Mouse (Mus musculus): Measurements from ENCODE around the gene A230050P20Rik. TPM values are rescaled to one million over a fixed set of nuclear protein-coding genes. Genes with fewer than 3 reads are reported as not detected.

A230050P20Rik gene
- polyA plus RNA-seq, 1 experiment = 4.6 TPM

- Histone ChIP-seq H3ac (ENCODE audit: control insufficient read depth, insufficient read length) (no peak overlapping the region), H3K4me2 (ENCODE audit: low read depth) (no peak overlapping the region), H3K79me2 (ENCODE audit: control insufficient read depth, insufficient read depth) (no peaks in the 10 kb centered on the region), H3K4me3 (no peak overlapping the region), H3K27me3 (ENCODE audit: control insufficient read depth, insufficient read depth, insufficient read length) (no peaks in the 10 kb centered on the region), H3K36me3 (ENCODE audit: control insufficient read depth, insufficient read depth) (no peaks in the 10 kb centered on the region)
- TF ChIP-seq MYOD1 (IDR thresholded peaks at IDR 0.05; ENCODE audit: control insufficient read depth in 1 of 3, insufficient read length in 2 of 3, low read depth in 2 of 3) = no peak
- TF ChIP-seq POLR2AphosphoS2 (IDR thresholded peaks at IDR 0.05; ENCODE audit: insufficient read length, low read depth) = peak; percentile 4
Observed at GRCm38 (mm10) chr9:20872991-20873390, 4.5 kb downstream of the A230050P20Rik start.

- no peak overlapping the region for H3K4me3 ChIP-seq
- TF ChIP-seq USF1 (IDR thresholded peaks at IDR 0.05; ENCODE audit: low read depth) (no peak), TCF3 (IDR thresholded peaks at IDR 0.05; ENCODE audit: insufficient read length, low read depth) (no peak), MYOG (IDR thresholded peaks at IDR 0.05; ENCODE audit: control insufficient read depth in 1 of 3, insufficient read depth in 1 of 3, insufficient read length in 2 of 3, low read depth in 2 of 3) (no peak), TCF12 (IDR thresholded peaks at IDR 0.05; ENCODE audit: insufficient read depth, poor library complexity, severe bottlenecking) (no peak), POLR2A (IDR thresholded peaks at IDR 0.05; ENCODE audit: insufficient read length, low read depth) (no peak), POLR2AphosphoS2 (IDR thresholded peaks at IDR 0.05; ENCODE audit: insufficient read length, low read depth) (no peak), SRF (IDR thresholded peaks at IDR 0.05; ENCODE audit: control insufficient read depth, insufficient read length, low read depth) (no peak), E2F4 (IDR thresholded peaks at IDR 0.05; ENCODE audit: insufficient read depth) (no peak), MYOD1 (IDR thresholded peaks at IDR 0.05; ENCODE audit: control insufficient read depth in 1 of 3, insufficient read length in 2 of 3, low read depth in 2 of 3) (no peak), CEBPB (IDR thresholded peaks at IDR 0.05; ENCODE audit: insufficient read depth, poor library complexity, severe bottlenecking) (no peak)
- H3K27me3 ChIP-seq (ENCODE audit: control insufficient read depth, insufficient read depth, insufficient read length) = no peaks in the 10 kb centered on the region
- H3K4me2 ChIP-seq (ENCODE audit: low read depth) = no peak overlapping the region
- H3K79me2 ChIP-seq (ENCODE audit: control insufficient read depth, insufficient read depth) = no peaks in the 10 kb centered on the region
- no peaks in the 10 kb centered on the region for H3K36me3 ChIP-seq (ENCODE audit: control insufficient read depth, insufficient read depth)
- H3ac ChIP-seq (ENCODE audit: control insufficient read depth, insufficient read length) = no peak overlapping the region
Observed at GRCm38 (mm10) chr9:20873521-20873920, 5.1 kb downstream of the A230050P20Rik start.

GRCm38 (mm10) chr9:20875021-20875790 is 6.8 kb downstream of the A230050P20Rik start:
- H3K4me2 ChIP-seq (ENCODE audit: low read depth) = no peak overlapping the region
- H3K36me3 ChIP-seq (ENCODE audit: control insufficient read depth, insufficient read depth) = no peaks in the 10 kb centered on the region
- no peak overlapping the region for H3K4me3 ChIP-seq
- H3K27me3 ChIP-seq (ENCODE audit: control insufficient read depth, insufficient read depth, insufficient read length) = no peaks in the 10 kb centered on the region
- TF ChIP-seq E2F4 (IDR thresholded peaks at IDR 0.05; ENCODE audit: insufficient read depth) = no peak
- no peak for TF ChIP-seq TCF12 (IDR thresholded peaks at IDR 0.05; ENCODE audit: insufficient read depth, poor library complexity, severe bottlenecking)
- H3K79me2 ChIP-seq (ENCODE audit: control insufficient read depth, insufficient read depth) = no peaks in the 10 kb centered on the region
- no peak overlapping the region for H3ac ChIP-seq (ENCODE audit: control insufficient read depth, insufficient read length)

GRCm38 (mm10) chr9:20876318-20877117 is 8.1 kb downstream of the A230050P20Rik start:
- TF ChIP-seq POLR2AphosphoS2 (IDR thresholded peaks at IDR 0.05; ENCODE audit: insufficient read length, low read depth) (peak; percentile 12), CEBPB (IDR thresholded peaks at IDR 0.05; ENCODE audit: insufficient read depth, poor library complexity, severe bottlenecking) (no peak)
- Histone ChIP-seq H3ac (ENCODE audit: control insufficient read depth, insufficient read length) (peak overlapping the region; percentile 5), H3K79me2 (ENCODE audit: control insufficient read depth, insufficient read depth) (no peaks in the 10 kb centered on the region), H3K4me2 (ENCODE audit: low read depth) (peak overlapping the region; percentile 99), H3K27me3 (ENCODE audit: control insufficient read depth, insufficient read depth, insufficient read length) (no peaks in the 10 kb centered on the region), H3K4me3 (peak overlapping the region; percentile 25), H3K36me3 (ENCODE audit: control insufficient read depth, insufficient read depth) (no peaks in the 10 kb centered on the region)

- Histone ChIP-seq H3K4me2 (ENCODE audit: low read depth) (peak overlapping the region; percentile 99), H3ac (ENCODE audit: control insufficient read depth, insufficient read length) (peak overlapping the region; percentile 23), H3K4me3 (peak overlapping the region; percentile 25), H3K36me3 (ENCODE audit: control insufficient read depth, insufficient read depth) (no peaks in the 10 kb centered on the region), H3K79me2 (ENCODE audit: control insufficient read depth, insufficient read depth) (no peaks in the 10 kb centered on the region), H3K27me3 (ENCODE audit: control insufficient read depth, insufficient read depth, insufficient read length) (no peaks in the 10 kb centered on the region)
- no peak for TF ChIP-seq REST (IDR thresholded peaks at IDR 0.05; ENCODE audit: insufficient read depth, insufficient read length)
- peak; percentile 91 for TF ChIP-seq CEBPB (IDR thresholded peaks at IDR 0.05; ENCODE audit: insufficient read depth, poor library complexity, severe bottlenecking)
- TF ChIP-seq POLR2AphosphoS2 (IDR thresholded peaks at IDR 0.05; ENCODE audit: insufficient read length, low read depth) = peak; percentile 86
Observed at GRCm38 (mm10) chr9:20877118-20878040, 8.9 kb downstream of the A230050P20Rik start.
